Mouse (Mus musculus): ENCODE data around the gene Kdm2a.

- TF ChIP-seq RCOR1 (conservative IDR thresholded peaks at IDR 0.05; ENCODE audit: low read depth, low read length) (no peak), CTCF (conservative IDR thresholded peaks at IDR 0.05 in 1 of 2, IDR thresholded peaks at IDR 0.05 in 1 of 2; ENCODE audit: low read depth in 2 of 2, low read length in 2 of 2) (peak; percentile 46 to 86), MAFK (IDR thresholded peaks at IDR 0.05; ENCODE audit: insufficient replicate concordance, low read length) (no peak), SIN3A (IDR thresholded peaks at IDR 0.05; ENCODE audit: low read length) (no peak; the same call in 1 of the 2 replicates)
Observed at GRCm38 (mm10) chr19:4442408-4442807, 44.3 kb upstream of the Kdm2a start.
